Mouse (Mus musculus): ENCODE results near the gene Ogfod1. TPM values are rescaled to one million over a fixed set of nuclear protein-coding genes. Genes with fewer than 3 reads are reported as not detected.

Gene Ogfod1
- total and polyA plus RNA-seq, 3 experiments = 16.6 to 31.9 (median 26.9) TPM

DNA sequence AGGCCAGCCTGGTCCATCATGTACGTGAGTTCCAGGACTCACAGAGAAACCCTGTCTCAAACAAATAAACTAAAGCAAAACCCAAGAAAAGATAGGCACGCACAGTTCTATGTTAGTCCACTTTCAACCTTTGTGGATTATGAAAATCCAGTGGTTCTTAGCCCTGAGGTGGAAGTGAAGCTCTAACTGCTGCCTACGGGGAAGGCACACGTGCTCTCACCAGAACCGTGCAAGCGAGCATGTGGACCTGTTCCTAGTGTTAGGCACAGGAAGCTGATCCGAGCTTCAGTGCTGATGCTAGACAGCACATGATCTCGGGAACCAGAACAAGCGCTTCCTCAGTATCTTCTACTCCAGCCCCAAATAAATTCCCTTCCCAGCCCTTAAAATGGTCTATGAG lies 55.9 kb downstream of the Ogfod1 start:
- H3K27me3 ChIP-seq (replicated peaks) = no peaks in the 10 kb centered on the region
- H3K9ac ChIP-seq (ENCODE audit: insufficient read depth, low read depth) = no peak overlapping the region
- no peak overlapping the region for H3K27ac ChIP-seq (ENCODE audit: insufficient read depth, low read depth)
- in situ Hi-C loops (cut with MboI; ENCODE audit: low pct_ligation_motif_present, low pct_unique_long_range_greater_than_20kb, low sequenced_read_pairs) (no loop called here), dilution Hi-C loops (cut with MboI; ENCODE audit: extremely low pct_ligation_motif_present, extremely low pct_unique_long_range_greater_than_20kb, low sequenced_read_pairs) (no loop called here)
- TF ChIP-seq MYC (IDR thresholded peaks at IDR 0.05; ENCODE audit: low read depth, low read length) (0 out of 2 replicates have a peak, but pooled peaks have one; percentile 39), TBP (conservative IDR thresholded peaks at IDR 0.05; ENCODE audit: low read depth, low read length) (no peak), USF2 (conservative IDR thresholded peaks at IDR 0.05; ENCODE audit: low read depth, low read length) (no peak), MAX (IDR thresholded peaks at IDR 0.05; ENCODE audit: low read length) (peak; percentile 61; the same call in 1 of the 2 replicates), POLR2AphosphoS2 (IDR thresholded peaks at IDR 0.05; ENCODE audit: low read depth, low read length) (no peak), EP300 (IDR thresholded peaks at IDR 0.05; ENCODE audit: low read length) (no peak), MAFK (IDR thresholded peaks at IDR 0.05; ENCODE audit: insufficient replicate concordance, low read length) (no peak), PAX5 (IDR thresholded peaks at IDR 0.05; ENCODE audit: low read length) (no peak), IRF4 (IDR thresholded peaks at IDR 0.05; ENCODE audit: low read depth, low read length) (no peak), BHLHE40 (IDR thresholded peaks at IDR 0.05; ENCODE audit: low read depth, low read length) (peak; percentile 54), RCOR1 (conservative IDR thresholded peaks at IDR 0.05; ENCODE audit: low read depth, low read length) (no peak), GABPA (IDR thresholded peaks at IDR 0.05; ENCODE audit: insufficient replicate concordance, low read depth, low read length) (no peak), MXI1 (IDR thresholded peaks at IDR 0.05; ENCODE audit: low read depth, low read length) (no peak), MEF2A (IDR thresholded peaks at IDR 0.05; ENCODE audit: borderline replicate concordance, low read depth, low read length) (no peak)
- no peak overlapping the region for H3K4me3 ChIP-seq (replicated peaks in 1 of 3; ENCODE audit: low read depth in 2 of 3, low read length in 2 of 3, poor library complexity in 1 of 3)
- no peaks in the 10 kb centered on the region for H3K79me2 ChIP-seq (replicated peaks; ENCODE audit: control insufficient read depth, extremely low read depth, insufficient read depth, poor library complexity, severe bottlenecking)
- H3K4me1 ChIP-seq (ENCODE audit: control insufficient read depth in 1 of 2, insufficient read depth in 2 of 2) = peaks cover 9 to 32% of the 10 kb centered on the region in 2 experiments; a peak in 3 of 4 replicates
- no peak overlapping the region for H3K4me2 ChIP-seq (ENCODE audit: insufficient read depth, low read depth, poor library complexity, severe bottlenecking)
- DNase-seq (ENCODE audit: extremely low read depth) = no peak
- peaks cover 0 to 9% of the 10 kb centered on the region in 2 experiments for H3K36me3 ChIP-seq (replicated peaks in 1 of 2; ENCODE audit: control insufficient read depth in 1 of 2, insufficient read depth in 1 of 2, low read length in 1 of 2)
- no peaks in the 10 kb centered on the region for H3K9me3 ChIP-seq (replicated peaks; ENCODE audit: low read length)

GRCm38 (mm10) chr8:94094281-94094680 lies 57.3 kb downstream of the Ogfod1 start:
- dilution Hi-C loops (cut with MboI; ENCODE audit: extremely low pct_ligation_motif_present, extremely low pct_unique_long_range_greater_than_20kb, low sequenced_read_pairs) (no loop called here), in situ Hi-C loops (cut with MboI; ENCODE audit: low pct_ligation_motif_present, low pct_unique_long_range_greater_than_20kb, low sequenced_read_pairs) (no loop called here)
- H3K9ac ChIP-seq (ENCODE audit: insufficient read depth, low read depth) = no peak overlapping the region
- no peaks in the 10 kb centered on the region for H3K27me3 ChIP-seq (replicated peaks)
- no peak overlapping the region for H3K4me3 ChIP-seq (replicated peaks in 1 of 3; ENCODE audit: low read depth in 2 of 3, low read length in 2 of 3, poor library complexity in 1 of 3)
- H3K79me2 ChIP-seq (replicated peaks; ENCODE audit: control insufficient read depth, extremely low read depth, insufficient read depth, poor library complexity, severe bottlenecking) = no peaks in the 10 kb centered on the region
- no peak overlapping the region for H3K27ac ChIP-seq (ENCODE audit: insufficient read depth, low read depth)
- no peak for DNase-seq (ENCODE audit: extremely low read depth)
- H3K9me3 ChIP-seq (replicated peaks; ENCODE audit: low read length) = no peaks in the 10 kb centered on the region
- peaks cover 0 to under 1% of the 10 kb centered on the region in 2 experiments for H3K36me3 ChIP-seq (replicated peaks in 1 of 2; ENCODE audit: control insufficient read depth in 1 of 2, insufficient read depth in 1 of 2, low read length in 1 of 2)
- peaks cover 9 to 39% of the 10 kb centered on the region in 2 experiments; a peak in 3 of 4 replicates for H3K4me1 ChIP-seq (ENCODE audit: control insufficient read depth in 1 of 2, insufficient read depth in 2 of 2)
- TF ChIP-seq USF1 (IDR thresholded peaks at IDR 0.05; ENCODE audit: low read depth, low read length) (no peak), E2F4 (IDR thresholded peaks at IDR 0.05; ENCODE audit: insufficient replicate concordance, low read depth, low read length) (no peak), SMC3 (IDR thresholded peaks at IDR 0.05; ENCODE audit: low read depth, low read length) (no peak), JUN (IDR thresholded peaks at IDR 0.05; ENCODE audit: insufficient read depth, low read depth, low read length) (no peak), SIN3A (IDR thresholded peaks at IDR 0.05; ENCODE audit: low read length) (no peak), CTCF (conservative IDR thresholded peaks at IDR 0.05 in 1 of 2, IDR thresholded peaks at IDR 0.05 in 1 of 2; ENCODE audit: low read depth in 2 of 2, low read length in 2 of 2) (peak in 1 of 2 experiments; percentile 40; a peak in 2 of 4 replicates), GABPA (IDR thresholded peaks at IDR 0.05; ENCODE audit: insufficient replicate concordance, low read depth, low read length) (no peak)
- H3K4me2 ChIP-seq (ENCODE audit: insufficient read depth, low read depth, poor library complexity, severe bottlenecking) = no peak overlapping the region
